Mouse (Mus musculus): Measurements from ENCODE around the gene Krtap4-13. TPM values are rescaled to one million over a fixed set of nuclear protein-coding genes. Genes with fewer than 3 reads are reported as not detected.

Krtap4-13 gene
- not detected for total RNA-seq (2023)

GRCm38 (mm10) chr11:99809792-99810191 is at the start of gene Krtap4-13:
Gene Krtap4-13, minus strand, starts transcription at chr11:99809892.

GRCm38 (mm10) chr11:99857617-99858016 is 47.9 kb upstream of the Krtap4-13 start, which contains the start of gene Gm11568:
Gene Gm11568, plus strand, starts transcription at chr11:99857917.

GRCm38 (mm10) chr11:99851508-99851907 is 41.8 kb upstream of the Krtap4-13 start, which contains the start of gene Krtap4-16:
Gene Krtap4-16, minus strand, starts transcription at chr11:99851608.

GRCm38 (mm10) chr11:99837966-99838365 is 28.3 kb upstream of the Krtap4-13 start, which contains the start of gene 2300003K06Rik:
Gene 2300003K06Rik, minus strand, starts transcription at chr11:99838066.

GRCm38 (mm10) chr11:99815566-99815965 is 5.9 kb upstream of the Krtap4-13 start, which contains the start of gene Gm11564:
Gene Gm11564, minus strand, starts transcription at chr11:99815666.

GRCm38 (mm10) chr11:99804346-99804745 is 5.3 kb downstream of the Krtap4-13 start, which contains the start of gene Gm11554:
Gene Gm11554, minus strand, starts transcription at chr11:99804446.

GRCm38 (mm10) chr11:99798832-99799231 is 10.9 kb downstream of the Krtap4-13 start, which contains the start of gene Gm11569:
Gene Gm11569, minus strand, starts transcription at chr11:99798932.

GRCm38 (mm10) chr11:99793367-99793766 is 16.3 kb downstream of the Krtap4-13 start, which contains the start of gene Gm11596:
Gene Gm11596, minus strand, starts transcription at chr11:99793467.

GRCm38 (mm10) chr11:99784900-99785299 is 24.8 kb downstream of the Krtap4-13 start, which contains the start of gene Krtap4-9:
Gene Krtap4-9, plus strand, starts transcription at chr11:99785200.

GRCm38 (mm10) chr11:99780604-99781003 is 29.1 kb downstream of the Krtap4-13 start, which contains the start of gene Krtap4-8:
Gene Krtap4-8, minus strand, starts transcription at chr11:99780704.

GRCm38 (mm10) chr11:99772813-99773212 is 36.9 kb downstream of the Krtap4-13 start, which contains the start of gene Gm11595:
Gene Gm11595, minus strand, starts transcription at chr11:99772913.

Other genes with a start within 250 kb of the Krtap4-13 start
- gene Krtap3-1, start 243.3 kb downstream of the Krtap4-13 start, total RNA-seq (2023): not detected
- gene Krtap1-5, start 228.9 kb downstream of the Krtap4-13 start, total RNA-seq (2023): not detected
- gene Krtap1-4, start 226.2 kb downstream of the Krtap4-13 start, total RNA-seq (2023): not detected
- not detected for gene Krtap1-3, start 218.6 kb downstream of the Krtap4-13 start, total RNA-seq (2023)
- not detected for gene Krtap9-3, start 211.8 kb downstream of the Krtap4-13 start, total RNA-seq (2023)
- gene Gm11938, start 206.6 kb downstream of the Krtap4-13 start, total RNA-seq (2023): not detected
- gene Gm11937, start 199.7 kb downstream of the Krtap4-13 start, total RNA-seq (2023): not detected
- gene Krtap2-4, start 195.0 kb downstream of the Krtap4-13 start, total RNA-seq (2023): not detected
- not detected for gene Gm11562, start 189.5 kb downstream of the Krtap4-13 start, total RNA-seq (2023)
- not detected for gene Krtap4-1, start 181.7 kb downstream of the Krtap4-13 start, total RNA-seq (2023)
- not detected for gene Krtap4-2, start 174.8 kb downstream of the Krtap4-13 start, total RNA-seq (2023)
- gene Krtap4-7, start 165.8 kb downstream of the Krtap4-13 start, total RNA-seq (2023): not detected
- gene Gm11555, start 159.7 kb downstream of the Krtap4-13 start, total RNA-seq (2023): not detected
- gene Gm11563, start 150.9 kb downstream of the Krtap4-13 start, total RNA-seq (2023): not detected
- not detected for gene Krtap4-6, start 143.9 kb downstream of the Krtap4-13 start, total RNA-seq (2023)
- gene Gm14190, start 119.2 kb downstream of the Krtap4-13 start, total RNA-seq (2023): not detected
- gene Gm14180, start 75.6 kb downstream of the Krtap4-13 start, total RNA-seq (2023): not detected
- gene Gm11595, start 37.0 kb downstream of the Krtap4-13 start, total RNA-seq (2023): not detected
- gene Krtap4-8, start 29.2 kb downstream of the Krtap4-13 start, total RNA-seq (2023): not detected
- gene Krtap4-9, start 24.7 kb downstream of the Krtap4-13 start, total RNA-seq (2023): not detected
- gene Gm11596, start 16.4 kb downstream of the Krtap4-13 start, total RNA-seq (2023): not detected
- not detected for gene Gm11569, start 11.0 kb downstream of the Krtap4-13 start, total RNA-seq (2023)
- not detected for gene Gm11554, start 5.4 kb downstream of the Krtap4-13 start, total RNA-seq (2023)
- not detected for gene Gm11564, start 5.8 kb upstream of the Krtap4-13 start, total RNA-seq (2023)
- not detected for gene 2300003K06Rik, start 28.2 kb upstream of the Krtap4-13 start, total RNA-seq (2023)
- gene Krtap4-16, start 41.7 kb upstream of the Krtap4-13 start, total RNA-seq (2023): not detected
- not detected for gene Gm11568, start 48.0 kb upstream of the Krtap4-13 start, total RNA-seq (2023)
- not detected for gene Gm11559, start 54.6 kb upstream of the Krtap4-13 start, total RNA-seq (2023)
- not detected for gene Krtap9-1, start 63.5 kb upstream of the Krtap4-13 start, total RNA-seq (2023)
- gene Gm11567, start 69.3 kb upstream of the Krtap4-13 start, total RNA-seq (2023): not detected
- not detected for gene Krtap31-1, start 98.0 kb upstream of the Krtap4-13 start, total RNA-seq (2023)
- gene Gm11565, start 104.9 kb upstream of the Krtap4-13 start, total RNA-seq (2023): not detected
- gene Krtap31-2, start 126.4 kb upstream of the Krtap4-13 start, total RNA-seq (2023): not detected
- not detected for gene Krtap9-5, start 138.6 kb upstream of the Krtap4-13 start, total RNA-seq (2023)
- gene Krtap29-1, start 169.2 kb upstream of the Krtap4-13 start, total RNA-seq (2023): not detected
- gene Krtap16-1, start 176.7 kb upstream of the Krtap4-13 start, total RNA-seq (2023): not detected
- not detected for gene Krtap17-1, start 184.1 kb upstream of the Krtap4-13 start, total RNA-seq (2023)
- not detected for gene Krt33a, start 206.3 kb upstream of the Krtap4-13 start, total RNA-seq (2023)
- not detected for gene Krt33b, start 220.0 kb upstream of the Krtap4-13 start, total RNA-seq (2023)
- gene Krt34, start 231.7 kb upstream of the Krtap4-13 start, total RNA-seq (2023): not detected
- gene Krt31, start 240.7 kb upstream of the Krtap4-13 start, total RNA-seq (2023): not detected

All from CD4-positive naive resting alpha-beta T cell, adult 57 days (primary cell).